In genomic region chr4:59314939-59315552, GRCm38 (mm10) we compare ENCODE assay signal across 14 mouse cellular contexts.
DNase-seq lines count a peak whose midpoint lies in the region; ATAC-seq lines count a peak whose summit lies in the region.
"Had no signal": no experiment of that assay in that cellular context is flagged by ENCODE, and none has a peak within 500 bp of the region (broad histone marks: within the 10 kb centered on the region; RNA-seq: fewer than 3 reads in every experiment).

No protein-coding gene starts in this region.

- intact Hi-C loops in gastrocnemius, postnatal 14 days (cut with DNase I; ENCODE audit: low total_unique reads): no loop called here

- H3K27ac ChIP-seq in kidney, embryonic 14.5 days (ENCODE audit: low read depth, low read length): no peak overlapping the region
- 0 out of 2 replicates have a peak overlapping the region, but pooled peaks have one; percentile 48 for H3K27ac ChIP-seq in limb, embryonic 13.5 days
- H3K27ac ChIP-seq: liver, embryonic 14.5 days; midbrain, embryonic 12.5 days had no signal

- peak; percentile 14 for DNase-seq in gastrocnemius, postnatal 14 days
- no peak for DNase-seq in gastrocnemius, postnatal 10 days
- DNase-seq in kidney, adult 18-20 months: no peak
- peak; percentile 79 for DNase-seq in 416B (ENCODE audit: low read depth)
- DNase-seq: adrenal gland, postnatal 25 days; cerebellum, adult 11 months; thymus, adult 2 months had no signal

- no peak overlapping the region for H3K4me3 ChIP-seq in kidney, embryonic 14.5 days (ENCODE audit: low read length)
- no peak overlapping the region for H3K4me3 ChIP-seq in limb, embryonic 13.5 days
- H3K4me3 ChIP-seq: midbrain, embryonic 12.5 days had no signal

- H3K27me3 ChIP-seq in kidney, embryonic 14.5 days (ENCODE audit: control insufficient read depth, insufficient read depth, low read length): no peaks in the 10 kb centered on the region
- H3K27me3 ChIP-seq in limb, embryonic 13.5 days: no peaks in the 10 kb centered on the region
- H3K27me3 ChIP-seq: midbrain, embryonic 12.5 days had no signal

- H3K9ac ChIP-seq in kidney, embryonic 14.5 days (ENCODE audit: low read depth, low read length): no peak overlapping the region
- no peak overlapping the region for H3K9ac ChIP-seq in limb, embryonic 13.5 days
- H3K9ac ChIP-seq: liver, embryonic 14.5 days; midbrain, embryonic 12.5 days had no signal

- no peaks in the 10 kb centered on the region for H3K9me3 ChIP-seq in kidney, embryonic 14.5 days (ENCODE audit: control insufficient read depth, low read length)
- no peaks in the 10 kb centered on the region for H3K9me3 ChIP-seq in limb, embryonic 13.5 days
- H3K9me3 ChIP-seq: midbrain, embryonic 12.5 days had no signal

- H3K4me2 ChIP-seq in kidney, embryonic 14.5 days (replicated peaks; ENCODE audit: low read depth, low read length): no peak overlapping the region
- 0 out of 2 replicates have a peak overlapping the region, but pooled peaks have one; percentile 31 for H3K4me2 ChIP-seq in limb, embryonic 13.5 days (replicated peaks)
- H3K4me2 ChIP-seq: midbrain, embryonic 12.5 days had no signal

- 52% methylated on average over 3 of the region's 3 CpGs for WGBS in kidney, embryonic 14.5 days
- WGBS in limb, embryonic 13.5 days: 29% methylated on average over 3 of the region's 3 CpGs

- H3K4me1 ChIP-seq in kidney, embryonic 14.5 days (ENCODE audit: control insufficient read depth, insufficient read depth, low read length): no peaks in the 10 kb centered on the region
- peaks cover 16% of the 10 kb centered on the region for H3K4me1 ChIP-seq in limb, embryonic 13.5 days
- H3K4me1 ChIP-seq: midbrain, embryonic 12.5 days had no signal

- H3K36me3 ChIP-seq in kidney, embryonic 14.5 days (ENCODE audit: control insufficient read depth, insufficient read depth, low read length): no peaks in the 10 kb centered on the region
- H3K36me3 ChIP-seq in limb, embryonic 13.5 days: no peaks in the 10 kb centered on the region
- H3K36me3 ChIP-seq: midbrain, embryonic 12.5 days had no signal

- ATAC-seq in kidney, embryonic 14.5 days (ENCODE audit: low FRiP score, low TSS enrichment): 0 out of 2 replicates have a peak, but pooled peaks have one; percentile 49
- ATAC-seq in limb, embryonic 13.5 days (ENCODE audit: low FRiP score, low read depth): peak; percentile 71
- ATAC-seq in monocyte, adult 5-6 weeks (replicated peaks; ENCODE audit: insufficient number of reproducible peaks, low FRiP score, low TSS enrichment, poor library complexity, severe bottlenecking): no peak
- no peak for ATAC-seq in frontal cortex, adult (ENCODE audit: low TSS enrichment)
- ATAC-seq: inflammation-experienced regulatory T-cells, adult 6 months had no signal

Comparison
In these comparisons a context has a peak if more than half of its experiments do, and no peak if none do; other contexts are left out.
1. DNase-seq: peak in gastrocnemius, postnatal 14 days (single experiment) and 416B (single experiment); none in gastrocnemius, postnatal 10 days (single experiment) and kidney, adult 18-20 months (single experiment).
2. ATAC-seq: peak in kidney, embryonic 14.5 days (single experiment) and limb, embryonic 13.5 days (single experiment); none in monocyte, adult 5-6 weeks (single experiment) and frontal cortex, adult (single experiment).